Mouse (Mus musculus): ENCODE results near the gene Ltb.

Gene Ltb

GRCm38 (mm10) chr17:35175382-35175781 is 18.9 kb upstream of the Ltb start:
- peak; percentile 36 for DNase-seq (ENCODE audit: low read depth, low spot score)
- no peaks in the 10 kb centered on the region for H3K27me3 ChIP-seq (ENCODE audit: control insufficient read depth, insufficient read depth, low read length, poor library complexity, severe bottlenecking)
- H3K36me3 ChIP-seq (ENCODE audit: control insufficient read depth, insufficient read depth, low read length, poor library complexity, severe bottlenecking): no peaks in the 10 kb centered on the region

- Histone ChIP-seq H3K36me3 (ENCODE audit: control insufficient read depth, insufficient read depth, low read length, poor library complexity, severe bottlenecking) (no peaks in the 10 kb centered on the region), H3K27me3 (ENCODE audit: control insufficient read depth, insufficient read depth, low read length, poor library complexity, severe bottlenecking) (no peaks in the 10 kb centered on the region)
- no peak for DNase-seq (ENCODE audit: low read depth, low spot score)
Observed at GRCm38 (mm10) chr17:35175968-35176367, 18.3 kb upstream of the Ltb start, which contains the start of gene Aif1. TSS of gene Aif1 (minus strand) at chr17:35176068.

GRCm38 (mm10) chr17:35178528-35178927 is 15.7 kb upstream of the Ltb start:
- DNase-seq (ENCODE audit: low read depth, low spot score): peak; percentile 84
- Histone ChIP-seq H3K27me3 (ENCODE audit: control insufficient read depth, insufficient read depth, low read length, poor library complexity, severe bottlenecking) (no peaks in the 10 kb centered on the region), H3K36me3 (ENCODE audit: control insufficient read depth, insufficient read depth, low read length, poor library complexity, severe bottlenecking) (no peaks in the 10 kb centered on the region)

GRCm38 (mm10) chr17:35180093-35180492 is 14.1 kb upstream of the Ltb start:
- no peak for DNase-seq (ENCODE audit: low read depth, low spot score)
- Histone ChIP-seq H3K27me3 (ENCODE audit: control insufficient read depth, insufficient read depth, low read length, poor library complexity, severe bottlenecking) (no peaks in the 10 kb centered on the region), H3K36me3 (ENCODE audit: control insufficient read depth, insufficient read depth, low read length, poor library complexity, severe bottlenecking) (no peaks in the 10 kb centered on the region)

GRCm38 (mm10) chr17:35185639-35186611 is 8.3 kb upstream of the Ltb start:
- Histone ChIP-seq H3K27me3 (ENCODE audit: control insufficient read depth, insufficient read depth, low read length, poor library complexity, severe bottlenecking) (no peaks in the 10 kb centered on the region), H3K36me3 (ENCODE audit: control insufficient read depth, insufficient read depth, low read length, poor library complexity, severe bottlenecking) (no peaks in the 10 kb centered on the region)
- peak; percentile 80 for DNase-seq (ENCODE audit: low read depth, low spot score)

GRCm38 (mm10) chr17:35186681-35187080 is 7.6 kb upstream of the Ltb start:
- DNase-seq (ENCODE audit: low read depth, low spot score): peak; percentile 80
- Histone ChIP-seq H3K36me3 (ENCODE audit: control insufficient read depth, insufficient read depth, low read length, poor library complexity, severe bottlenecking) (no peaks in the 10 kb centered on the region), H3K27me3 (ENCODE audit: control insufficient read depth, insufficient read depth, low read length, poor library complexity, severe bottlenecking) (no peaks in the 10 kb centered on the region)

- Histone ChIP-seq H3K27me3 (ENCODE audit: control insufficient read depth, insufficient read depth, low read length, poor library complexity, severe bottlenecking) (no peaks in the 10 kb centered on the region), H3K36me3 (ENCODE audit: control insufficient read depth, insufficient read depth, low read length, poor library complexity, severe bottlenecking) (no peaks in the 10 kb centered on the region)
- no peak for DNase-seq (ENCODE audit: low read depth, low spot score)
Observed at GRCm38 (mm10) chr17:35187345-35187744, 6.9 kb upstream of the Ltb start.

GRCm38 (mm10) chr17:35187959-35188610 is 6.2 kb upstream of the Ltb start, which contains the start of gene Lst1:
TSS of gene Lst1 (minus strand) at chr17:35188439.
- DNase-seq (ENCODE audit: low read depth, low spot score): peak; percentile 46
- Histone ChIP-seq H3K36me3 (ENCODE audit: control insufficient read depth, insufficient read depth, low read length, poor library complexity, severe bottlenecking) (no peaks in the 10 kb centered on the region), H3K27me3 (ENCODE audit: control insufficient read depth, insufficient read depth, low read length, poor library complexity, severe bottlenecking) (no peaks in the 10 kb centered on the region)

GRCm38 (mm10) chr17:35189186-35189585 is 5.1 kb upstream of the Ltb start:
- peak; percentile 54 for DNase-seq (ENCODE audit: low read depth, low spot score)
- Histone ChIP-seq H3K36me3 (ENCODE audit: control insufficient read depth, insufficient read depth, low read length, poor library complexity, severe bottlenecking) (no peaks in the 10 kb centered on the region), H3K27me3 (ENCODE audit: control insufficient read depth, insufficient read depth, low read length, poor library complexity, severe bottlenecking) (no peaks in the 10 kb centered on the region)

- peaks cover 2% of the 10 kb centered on the region; the same call in 1 of the 2 replicates for H3K36me3 ChIP-seq (ENCODE audit: control insufficient read depth, insufficient read depth, low read length, poor library complexity, severe bottlenecking)
- H3K27me3 ChIP-seq (ENCODE audit: control insufficient read depth, insufficient read depth, low read length, poor library complexity, severe bottlenecking): no peaks in the 10 kb centered on the region
- peak; percentile 58 for DNase-seq (ENCODE audit: low read depth, low spot score)
Observed at GRCm38 (mm10) chr17:35190096-35190495, 4.1 kb upstream of the Ltb start.

- Histone ChIP-seq H3K27me3 (ENCODE audit: control insufficient read depth, insufficient read depth, low read length, poor library complexity, severe bottlenecking) (no peaks in the 10 kb centered on the region), H3K36me3 (ENCODE audit: control insufficient read depth, insufficient read depth, low read length, poor library complexity, severe bottlenecking) (peaks cover 13% of the 10 kb centered on the region)
- DNase-seq (ENCODE audit: low read depth, low spot score): no peak
Observed at GRCm38 (mm10) chr17:35191723-35192122, 2.5 kb upstream of the Ltb start.

GRCm38 (mm10) chr17:35192924-35193323 is 1.3 kb upstream of the Ltb start:
- H3K36me3 ChIP-seq (ENCODE audit: control insufficient read depth, insufficient read depth, low read length, poor library complexity, severe bottlenecking): peaks cover 13% of the 10 kb centered on the region
- no peaks in the 10 kb centered on the region for H3K27me3 ChIP-seq (ENCODE audit: control insufficient read depth, insufficient read depth, low read length, poor library complexity, severe bottlenecking)
- peak; percentile 53 for DNase-seq (ENCODE audit: low read depth, low spot score)

GRCm38 (mm10) chr17:35194844-35195630 is 798 bp downstream of the Ltb start:
- peak; percentile 46 for DNase-seq (ENCODE audit: low read depth, low spot score)

GRCm38 (mm10) chr17:35195631-35196320 is 1.5 kb downstream of the Ltb start:
- H3K27me3 ChIP-seq (ENCODE audit: control insufficient read depth, insufficient read depth, low read length, poor library complexity, severe bottlenecking): no peaks in the 10 kb centered on the region
- peak; percentile 93 for DNase-seq (ENCODE audit: low read depth, low spot score)
- peaks cover 23% of the 10 kb centered on the region for H3K36me3 ChIP-seq (ENCODE audit: control insufficient read depth, insufficient read depth, low read length, poor library complexity, severe bottlenecking)

More at GRCm38 (mm10) chr17:35194844-35195630, 798 bp downstream of the Ltb start:
- peaks cover 22% of the 10 kb centered on the region for H3K36me3 ChIP-seq (ENCODE audit: control insufficient read depth, insufficient read depth, low read length, poor library complexity, severe bottlenecking)
- H3K27me3 ChIP-seq (ENCODE audit: control insufficient read depth, insufficient read depth, low read length, poor library complexity, severe bottlenecking): no peaks in the 10 kb centered on the region

Measured in splenic B cell, adult 2 months (primary cell).